Mouse (Mus musculus): ENCODE data around the gene Gbe1.

DNA sequence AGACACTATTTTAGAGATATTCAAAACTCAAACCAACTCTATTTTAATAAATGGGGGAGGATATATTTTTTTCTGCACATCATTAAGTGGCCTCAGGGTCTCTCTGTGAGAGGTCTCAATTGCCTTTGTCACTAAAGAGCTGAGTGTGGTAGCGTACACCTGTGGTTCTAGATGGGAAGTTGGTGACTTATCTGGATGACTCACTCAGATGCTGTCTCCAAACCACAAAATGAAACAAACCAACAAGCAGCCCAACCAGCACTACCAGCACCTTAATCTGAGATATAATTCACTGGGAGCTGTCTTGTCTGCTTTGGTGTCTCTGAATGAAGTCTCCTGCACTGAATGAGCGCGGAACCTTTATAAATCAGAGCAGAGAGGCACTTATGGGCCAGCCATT lies 51.5 kb downstream of the Gbe1 start:
- TF ChIP-seq CTCF (IDR thresholded peaks at IDR 0.05; ENCODE audit: low read depth, low read length) (no peak), GATA1 (IDR thresholded peaks at IDR 0.05; ENCODE audit: borderline replicate concordance, low read length) (no peak), TAL1 (conservative IDR thresholded peaks at IDR 0.05; ENCODE audit: low read depth, low read length) (no peak)

All from G1E (cell line).